Mouse (Mus musculus) bone marrow, adult 2 months (tissue): ENCODE data around the gene Ptpn9.

Source experiments
- CTCF ChIP-seq: fragments of 200-500 bp; IDR thresholded peaks from 2 replicates; pipeline ENCODE4 v1.5.1; 2011; ENCODE audit warnings: low read length, control low read depth; ENCODE audit not compliant: control insufficient read depth, insufficient read depth
- POLR2A ChIP-seq: fragments of 200-500 bp; IDR thresholded peaks from 2 replicates; pipeline ENCODE4 v1.6.1; 2011; ENCODE audit warnings: low read depth, mild to moderate bottlenecking, control low read depth, low read length, borderline replicate concordance; ENCODE audit not compliant: control insufficient read depth

DNA sequence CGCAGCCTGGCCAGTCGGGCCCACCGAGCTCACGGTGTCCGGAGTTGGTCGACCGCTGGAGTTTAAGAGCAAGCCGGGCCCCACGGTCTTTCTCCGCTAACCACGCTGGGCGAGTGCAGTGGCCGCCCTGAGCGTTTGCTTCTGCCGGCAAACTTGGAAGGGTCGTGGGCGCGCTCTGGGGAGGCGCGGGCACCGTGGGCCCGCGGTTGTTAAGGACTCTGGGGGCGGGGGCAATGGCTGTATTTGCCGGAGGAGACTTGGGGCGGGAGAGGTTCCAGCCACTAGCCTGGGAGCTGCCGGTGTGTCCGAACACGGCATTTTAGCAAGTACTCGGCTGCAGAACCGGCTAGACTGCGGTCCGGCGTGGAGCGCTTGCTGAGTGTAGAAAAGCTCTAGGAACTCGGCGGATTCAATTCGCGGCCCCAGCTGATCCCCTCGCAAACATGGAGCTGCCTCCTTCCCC lies 77.8 kb downstream of the Ptpn9 start:
- TF ChIP-seq CTCF (no peak), POLR2A (no peak)
